Mouse (Mus musculus) kidney, adult 8-10 months (tissue): ENCODE measurements around the gene Col13a1.

ENCODE experiments used
- DNase-seq, 2 experiments: peaks; one replicate each; pipeline ENCODE4 v3.0.0; 2022

The Col13a1 gene

DNA sequence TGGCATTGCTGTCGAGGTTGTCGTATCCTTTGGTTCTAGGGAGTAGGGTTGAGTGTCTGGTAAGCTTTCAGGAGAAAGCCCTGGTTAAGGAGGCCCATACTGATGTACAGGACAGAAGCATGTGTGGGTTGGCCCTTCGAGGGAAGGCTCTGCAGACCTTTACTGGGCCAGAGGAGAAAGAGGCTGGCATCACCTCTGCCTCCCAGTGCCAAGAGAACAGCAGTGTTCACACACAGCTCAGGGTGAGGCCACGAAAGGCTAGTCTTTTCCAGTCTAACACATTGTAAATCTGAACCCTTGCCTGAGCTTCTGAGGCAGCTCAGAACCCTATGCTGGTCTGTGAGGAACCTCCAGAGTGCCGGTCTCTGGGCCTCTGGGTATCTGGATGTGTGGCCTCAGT lies 84.3 kb downstream of the Col13a1 start:
- no peak for DNase-seq

- DNase-seq: no peak
Observed at GRCm38 (mm10) chr10:61891138-61891537, 87.8 kb downstream of the Col13a1 start.

DNA sequence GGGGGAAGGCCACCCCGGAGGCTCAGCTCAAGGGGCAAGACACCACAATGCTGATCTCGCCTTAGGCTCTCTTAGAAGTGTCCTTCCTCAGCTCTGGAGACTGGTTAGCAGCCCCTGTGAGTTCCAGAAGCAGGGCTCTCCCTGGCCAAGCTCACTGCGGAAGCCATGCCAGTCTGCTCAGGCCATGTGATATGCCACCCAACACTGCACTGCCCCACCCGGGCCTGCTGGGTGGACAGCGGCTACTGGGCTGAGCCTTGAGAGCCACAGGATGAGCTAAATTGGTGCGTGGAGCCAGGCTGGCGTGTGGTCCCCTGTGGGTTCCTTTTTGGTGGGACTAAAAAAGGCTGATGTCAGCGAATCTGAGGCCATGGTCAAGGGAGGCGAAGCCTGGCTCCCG lies 88.6 kb downstream of the Col13a1 start:
- no peak for DNase-seq

DNA sequence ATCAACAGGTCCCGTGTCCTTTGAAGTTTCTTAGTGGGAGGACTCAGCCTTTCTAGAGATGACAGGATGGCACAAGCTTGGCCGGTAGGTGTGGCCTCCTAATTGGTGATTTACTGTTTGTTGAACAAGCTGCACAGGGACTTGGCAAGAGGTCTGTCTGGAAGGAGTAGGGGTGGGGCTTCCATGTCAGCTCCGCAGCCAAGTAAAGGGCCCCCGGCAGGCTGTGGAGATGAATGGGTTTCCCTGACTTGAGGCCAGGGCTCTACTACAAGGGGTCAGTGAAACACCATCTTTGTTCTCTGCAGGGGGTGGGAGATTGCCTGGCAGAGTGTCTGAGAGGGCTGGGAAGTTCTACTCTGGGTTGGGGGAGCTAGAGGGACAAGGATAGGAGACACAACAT lies 99.5 kb downstream of the Col13a1 start:
- DNase-seq: peak; percentile 25 to 33

DNA sequence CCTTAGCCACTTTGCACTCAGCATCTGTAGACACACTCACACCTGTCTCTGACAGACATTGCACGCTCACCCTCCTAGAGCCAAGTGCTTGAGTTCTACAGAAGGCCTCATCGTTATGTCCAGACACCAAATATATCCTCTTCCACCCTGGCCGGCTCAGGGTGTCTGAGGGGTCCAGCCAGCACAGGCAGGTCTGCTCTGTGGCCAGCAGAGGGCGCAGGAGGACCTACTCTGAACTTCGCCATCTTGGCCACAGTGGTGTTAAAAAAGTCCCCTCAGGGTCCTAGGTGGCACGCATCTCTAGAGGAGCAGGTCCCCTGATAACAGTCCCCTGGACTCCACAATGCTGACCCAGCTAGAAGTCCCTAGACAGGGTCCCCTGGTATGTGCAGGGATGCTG lies 101.1 kb downstream of the Col13a1 start:
- DNase-seq: peak in 1 of 2 experiments; percentile 39

DNA sequence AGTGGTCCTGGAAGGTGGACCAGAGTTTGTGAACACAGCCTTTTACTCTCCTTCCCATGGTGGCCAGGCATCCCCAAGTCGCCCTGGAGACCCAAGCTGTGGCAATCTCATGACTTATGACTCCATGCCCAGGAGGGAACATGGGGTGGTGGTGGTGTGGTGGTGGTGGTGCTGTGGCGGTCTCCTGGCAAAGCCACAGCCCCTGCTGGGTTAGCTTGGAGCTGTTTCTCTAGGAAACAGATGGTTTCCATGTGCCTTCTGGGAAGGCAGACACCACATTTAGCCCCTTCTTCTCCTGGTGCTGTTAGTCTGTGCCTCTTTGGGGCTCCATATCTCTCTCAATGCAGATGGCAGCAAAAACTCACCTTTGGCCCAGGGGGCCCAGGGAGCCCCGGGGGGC lies 109.1 kb downstream of the Col13a1 start:
- DNase-seq: no peak

DNA sequence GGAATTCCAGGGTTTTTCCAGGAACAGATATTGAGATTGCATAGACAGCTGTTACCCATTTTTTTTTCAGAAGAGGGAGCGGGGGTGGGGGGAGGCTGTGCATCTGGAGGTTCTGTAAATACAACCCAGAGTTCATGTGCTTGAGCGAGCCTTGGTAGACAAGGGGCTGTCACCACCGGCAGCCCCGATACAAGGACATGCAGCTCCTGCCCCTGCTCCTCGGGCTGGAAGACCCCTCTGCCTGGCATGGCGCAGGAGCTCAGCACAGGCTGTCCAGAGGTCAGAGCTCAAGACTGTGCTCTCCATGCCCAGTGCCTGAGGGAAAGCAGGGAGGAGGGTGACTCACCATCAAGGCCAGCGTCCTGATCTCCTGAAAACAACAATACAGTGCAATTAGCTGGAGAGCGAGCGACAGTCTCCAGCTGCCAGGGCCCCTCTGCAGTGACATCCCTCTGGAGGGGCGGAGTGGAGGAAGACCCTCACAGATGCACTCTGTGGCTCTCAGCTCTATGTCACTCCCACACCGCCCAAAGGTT lies 112.8 kb downstream of the Col13a1 start:
- no peak for DNase-seq

GRCm38 (mm10) chr10:61859451-61859850 lies 119.5 kb downstream of the Col13a1 start:
- DNase-seq: no peak

- no peak for DNase-seq
Observed at GRCm38 (mm10) chr10:61855139-61855675, 123.7 kb downstream of the Col13a1 start.

DNA sequence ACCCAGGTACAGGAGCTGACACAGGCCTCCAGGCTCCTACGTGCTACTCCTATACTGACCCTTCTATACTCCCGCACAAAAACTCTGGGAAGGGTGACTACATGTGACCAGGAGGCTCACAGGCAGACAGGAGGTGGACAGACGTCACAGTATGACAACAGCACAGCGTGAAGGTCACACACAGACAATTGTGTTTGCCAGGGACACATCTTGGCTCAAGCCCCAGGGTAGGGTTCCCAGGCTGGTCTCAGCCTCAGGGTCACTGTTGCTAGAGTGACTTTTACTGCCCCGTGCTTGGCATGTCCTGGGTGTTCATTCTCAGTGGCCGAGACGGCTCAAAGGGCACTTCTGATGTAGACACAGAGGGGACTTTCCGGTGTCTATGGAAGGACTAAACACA lies 126.1 kb downstream of the Col13a1 start:
- no peak for DNase-seq

- DNase-seq: no peak
Observed at GRCm38 (mm10) chr10:61848553-61848952, 130.4 kb downstream of the Col13a1 start.

GRCm38 (mm10) chr10:61845476-61845875 lies 133.4 kb downstream of the Col13a1 start:
- no peak for DNase-seq

GRCm38 (mm10) chr10:61844475-61844874 lies 134.4 kb downstream of the Col13a1 start:
- no peak for DNase-seq

GRCm38 (mm10) chr10:61842261-61842660 lies 136.6 kb downstream of the Col13a1 start:
- no peak for DNase-seq

GRCm38 (mm10) chr10:61839326-61839725 lies 139.6 kb downstream of the Col13a1 start:
- DNase-seq: no peak

- peak in 1 of 2 experiments; percentile 36 for DNase-seq
Observed at GRCm38 (mm10) chr10:61838769-61839168, 140.1 kb downstream of the Col13a1 start.

- no peak for DNase-seq
Observed at GRCm38 (mm10) chr10:61837286-61837685, 141.6 kb downstream of the Col13a1 start.

DNA sequence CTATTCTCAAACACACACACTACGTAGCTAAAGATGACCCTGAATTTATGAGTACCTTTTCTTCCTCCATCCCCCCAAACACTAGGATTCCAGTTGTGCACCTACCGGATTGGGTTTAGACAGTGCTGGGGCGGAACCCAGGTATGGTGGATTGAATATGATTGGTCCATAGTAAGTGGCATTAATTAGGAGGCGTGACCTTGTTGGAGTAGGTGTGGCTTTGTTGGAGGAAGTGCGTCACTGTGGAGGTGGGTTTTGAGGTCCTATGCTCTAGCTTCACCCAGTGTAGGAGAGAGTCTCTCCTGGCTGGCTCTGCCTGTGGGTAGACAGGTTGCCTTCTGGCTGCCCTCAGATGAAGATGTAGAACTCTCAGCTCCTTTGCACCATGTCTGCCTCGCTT lies 144.6 kb downstream of the Col13a1 start:
- DNase-seq: no peak

DNA sequence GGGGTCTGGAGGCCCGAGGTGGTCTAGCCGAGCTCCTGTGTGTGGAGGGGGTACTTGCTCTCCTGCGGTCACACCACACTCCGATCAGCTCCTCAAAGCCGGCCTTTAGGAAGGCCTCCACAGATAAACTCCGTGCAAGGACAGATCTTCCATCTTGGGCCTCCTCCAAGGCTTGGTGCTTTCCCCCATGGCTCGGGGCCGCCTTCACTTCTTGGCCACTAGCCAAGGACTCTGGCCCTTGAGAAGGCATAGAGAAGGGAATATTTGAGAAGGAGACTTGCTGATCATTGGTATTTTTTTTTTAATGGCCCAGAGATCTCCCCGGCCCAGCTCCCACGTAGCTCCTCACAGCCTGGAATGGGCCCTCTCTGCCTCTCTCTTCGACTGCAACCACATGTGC lies 146.2 kb downstream of the Col13a1 start:
- no peak for DNase-seq

- no peak for DNase-seq
Observed at GRCm38 (mm10) chr10:61831741-61832140, 147.2 kb downstream of the Col13a1 start.

- no peak for DNase-seq
Observed at GRCm38 (mm10) chr10:61831251-61831650, 147.7 kb downstream of the Col13a1 start.

DNA sequence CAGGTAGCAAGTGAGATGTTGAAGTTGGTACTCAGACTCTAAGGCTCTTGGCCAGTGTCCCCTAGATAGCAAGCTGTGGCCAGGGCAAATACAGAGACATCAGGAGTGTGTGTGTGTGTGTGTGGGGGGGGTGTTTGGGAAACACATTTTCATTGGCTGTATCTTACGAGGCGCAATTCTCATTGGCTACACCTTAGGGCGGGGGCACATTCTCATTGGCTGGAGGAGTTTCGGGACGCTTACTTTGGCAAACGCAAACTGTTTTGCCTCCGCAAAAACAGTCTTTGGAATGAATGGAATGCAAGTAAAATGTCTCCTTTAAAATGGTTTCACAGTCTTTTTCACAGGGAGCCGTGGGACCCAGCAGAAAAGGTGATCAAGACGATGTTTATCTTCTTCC lies 148.1 kb downstream of the Col13a1 start:
- no peak for DNase-seq

- DNase-seq: no peak
Observed at GRCm38 (mm10) chr10:61829046-61829445, 149.9 kb downstream of the Col13a1 start.

DNA sequence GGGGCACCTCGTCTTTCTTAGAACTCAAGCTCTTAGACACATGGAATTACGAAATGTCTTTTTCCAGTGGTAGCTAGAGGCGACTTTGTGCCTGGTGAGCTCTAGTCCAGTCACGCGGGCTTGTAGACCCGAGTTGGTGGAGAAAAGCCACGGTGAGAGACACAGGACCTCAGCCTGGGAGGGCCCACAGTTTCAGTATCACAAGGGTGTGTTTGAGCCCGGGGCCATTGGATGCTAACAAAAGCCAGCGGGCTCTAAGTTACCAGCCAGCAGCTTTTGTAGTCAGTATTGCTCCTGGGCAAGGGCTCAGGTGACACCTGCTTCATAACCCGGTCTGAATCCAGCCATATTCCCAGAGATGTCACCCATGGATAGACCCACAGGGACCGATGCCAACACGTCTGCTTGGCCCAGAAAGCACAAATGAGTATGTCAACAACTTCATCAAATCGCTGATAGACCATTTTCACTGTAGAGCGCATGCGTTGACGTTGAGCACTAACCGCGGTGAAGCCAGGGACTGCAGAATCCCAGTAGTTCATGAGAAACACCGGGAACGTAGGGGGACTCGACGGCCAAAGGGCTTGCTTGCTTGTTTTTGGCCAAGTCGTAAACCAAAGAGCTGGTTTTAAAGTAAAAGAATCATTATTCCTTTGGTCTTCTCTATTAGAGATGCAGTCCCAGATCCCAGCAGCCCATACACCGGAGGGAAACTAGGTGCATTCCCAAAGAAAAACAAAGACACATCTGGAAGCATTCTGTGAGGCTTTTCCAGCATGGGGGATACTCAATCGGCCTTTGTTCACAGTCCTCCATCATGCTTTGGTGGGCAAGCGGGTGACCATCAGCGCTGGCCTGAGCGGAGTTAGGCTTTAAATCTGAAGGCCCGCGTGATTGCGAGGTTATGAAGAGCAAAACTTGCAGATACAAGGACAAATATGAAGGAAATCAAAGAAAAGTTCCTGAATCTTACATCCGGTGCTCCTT lies 150.7 kb downstream of the Col13a1 start:
- DNase-seq: no peak
